Mouse (Mus musculus) layer of hippocampus, postnatal 10 days (tissue): ENCODE data around the gene Mettl26. TPM values are rescaled to one million over a fixed set of nuclear protein-coding genes. Genes with fewer than 3 reads are reported as not detected.

Experiments used
- DNase-seq, 2 experiments: peaks; one replicate each; pipeline ENCODE4 v3.0.0; 2021; ENCODE audit warnings: low spot score in 2 of 2
- total RNA-seq, 2 experiments: library from RNA; stranded (reverse); gene quantifications; 2 replicates each; pipeline ENCODE4 v1.2.3; 2021

Mettl26 gene
- total RNA-seq, 2 experiments from 2014 or later: 31.7 to 32.7 TPM

DNA sequence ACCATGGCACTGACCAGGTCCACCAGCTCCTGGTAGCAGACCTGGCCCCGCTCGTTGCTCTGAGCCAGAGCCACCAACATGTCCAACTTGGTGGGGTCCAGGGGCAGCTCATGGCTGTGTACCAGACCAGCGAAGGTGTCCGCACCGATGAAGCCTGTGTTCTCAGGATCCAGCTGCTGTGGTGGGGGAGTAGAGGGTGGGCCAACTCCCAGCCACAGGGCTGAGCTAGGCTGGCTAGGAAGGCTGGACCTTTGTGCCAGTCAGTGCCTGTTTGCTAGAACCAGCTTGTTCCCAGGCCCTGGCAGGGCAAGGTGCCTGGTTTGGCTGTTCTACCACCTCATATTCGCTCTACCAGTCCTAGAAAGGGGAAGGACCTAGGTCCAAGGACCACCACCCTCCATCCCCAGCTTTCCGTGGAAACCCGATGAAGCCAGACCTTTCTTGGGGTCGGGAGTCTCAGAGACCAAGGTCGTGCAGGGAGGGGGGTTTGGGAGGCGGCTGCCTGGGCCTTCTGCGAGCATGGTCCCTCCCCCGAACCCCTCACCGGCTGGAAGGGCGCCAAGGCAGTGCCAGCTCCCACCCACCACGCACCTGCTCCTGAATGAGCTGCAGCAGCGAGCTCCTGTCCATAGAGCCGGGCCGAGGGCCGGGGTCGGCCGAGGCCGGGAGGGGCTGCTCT, 38.3 kb upstream of the Mettl26 start:
- no peak for DNase-seq

DNA sequence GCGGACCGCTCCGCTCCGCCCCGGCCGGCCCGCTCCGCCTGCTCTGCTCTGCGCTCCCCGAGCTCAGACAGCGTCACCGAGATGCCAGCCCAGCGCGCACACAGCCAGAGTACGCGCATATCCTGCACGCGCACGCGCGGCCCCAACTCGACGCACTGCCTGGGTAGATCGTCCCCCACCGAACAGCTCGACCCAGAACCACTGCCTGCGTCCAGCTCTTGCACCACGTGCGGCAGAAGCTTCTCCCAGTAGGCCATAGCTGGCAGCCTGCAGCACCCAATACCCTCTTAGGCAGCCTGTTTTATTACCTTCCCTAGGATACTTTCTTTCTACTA, 37.8 kb upstream of the Mettl26 start, which contains the start of gene Rhbdl1:
Rhbdl1 (minus strand) TSS at position 220 of the 335 bp plus-strand sequence.
- peak; percentile 83 to 89 for DNase-seq

DNA sequence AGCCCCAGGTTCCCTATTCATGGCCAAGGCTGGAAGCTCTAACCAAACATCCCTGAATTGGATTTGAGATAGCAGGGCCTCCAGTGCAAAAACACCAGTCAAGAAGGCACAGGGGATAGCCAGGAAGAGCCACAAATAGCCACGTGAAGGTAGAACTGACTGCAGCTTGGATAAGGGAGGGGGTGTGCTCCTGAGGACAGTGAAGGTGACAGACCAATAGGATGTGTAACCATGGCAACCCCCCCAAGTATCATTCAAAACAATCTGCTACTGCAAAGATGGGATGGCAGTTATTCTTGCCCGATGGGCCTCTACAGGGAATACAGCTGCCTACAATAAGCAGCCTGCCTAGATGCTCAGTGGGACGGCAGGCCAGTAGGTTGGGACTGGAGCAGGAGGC, 37.3 kb upstream of the Mettl26 start:
- no peak for DNase-seq

GRCm38 (mm10) chr17:25838904-25839303, 36.0 kb upstream of the Mettl26 start:
- DNase-seq: no peak

GRCm38 (mm10) chr17:25839455-25840235, 35.2 kb upstream of the Mettl26 start:
- no peak for DNase-seq

GRCm38 (mm10) chr17:25840519-25840918, 34.4 kb upstream of the Mettl26 start:
- DNase-seq: no peak

GRCm38 (mm10) chr17:25841117-25841880, 33.6 kb upstream of the Mettl26 start, which contains the start of gene Gm20683:
Gene Gm20683 (minus strand): TSS chr17:25841763.
- no peak for DNase-seq

GRCm38 (mm10) chr17:25842509-25842908, 32.4 kb upstream of the Mettl26 start:
- DNase-seq: no peak

DNA sequence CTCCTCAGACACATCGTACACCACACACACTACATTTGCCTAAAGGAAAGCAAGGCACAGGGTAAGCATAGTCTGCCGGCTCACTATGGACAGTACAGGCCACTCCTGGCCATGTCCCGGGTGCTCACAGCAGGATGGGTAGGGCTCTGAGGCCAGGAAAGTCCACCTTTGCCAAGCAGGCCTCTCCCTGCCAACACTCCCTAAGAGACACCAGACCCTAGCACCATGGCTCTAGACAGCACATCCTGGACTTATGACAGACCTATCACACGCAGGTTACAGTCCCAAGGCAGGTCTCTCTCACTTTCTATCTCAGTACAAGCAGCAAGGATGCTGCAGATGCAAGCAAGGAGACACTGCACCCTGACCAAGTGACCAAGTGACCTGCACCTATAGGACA, 31.8 kb upstream of the Mettl26 start:
- DNase-seq: no peak

GRCm38 (mm10) chr17:25843636-25844395, 31.1 kb upstream of the Mettl26 start:
- DNase-seq: no peak

- peak; percentile 92 to 95 for DNase-seq
These were observed 30.4 kb upstream of the Mettl26 start, which contains the start of gene Rhot2 for GRCm38 (mm10) chr17:25844396-25844901. Gene Rhot2 (minus strand): TSS chr17:25844851.

GRCm38 (mm10) chr17:25860229-25860628, 14.6 kb upstream of the Mettl26 start:
- no peak for DNase-seq

DNA sequence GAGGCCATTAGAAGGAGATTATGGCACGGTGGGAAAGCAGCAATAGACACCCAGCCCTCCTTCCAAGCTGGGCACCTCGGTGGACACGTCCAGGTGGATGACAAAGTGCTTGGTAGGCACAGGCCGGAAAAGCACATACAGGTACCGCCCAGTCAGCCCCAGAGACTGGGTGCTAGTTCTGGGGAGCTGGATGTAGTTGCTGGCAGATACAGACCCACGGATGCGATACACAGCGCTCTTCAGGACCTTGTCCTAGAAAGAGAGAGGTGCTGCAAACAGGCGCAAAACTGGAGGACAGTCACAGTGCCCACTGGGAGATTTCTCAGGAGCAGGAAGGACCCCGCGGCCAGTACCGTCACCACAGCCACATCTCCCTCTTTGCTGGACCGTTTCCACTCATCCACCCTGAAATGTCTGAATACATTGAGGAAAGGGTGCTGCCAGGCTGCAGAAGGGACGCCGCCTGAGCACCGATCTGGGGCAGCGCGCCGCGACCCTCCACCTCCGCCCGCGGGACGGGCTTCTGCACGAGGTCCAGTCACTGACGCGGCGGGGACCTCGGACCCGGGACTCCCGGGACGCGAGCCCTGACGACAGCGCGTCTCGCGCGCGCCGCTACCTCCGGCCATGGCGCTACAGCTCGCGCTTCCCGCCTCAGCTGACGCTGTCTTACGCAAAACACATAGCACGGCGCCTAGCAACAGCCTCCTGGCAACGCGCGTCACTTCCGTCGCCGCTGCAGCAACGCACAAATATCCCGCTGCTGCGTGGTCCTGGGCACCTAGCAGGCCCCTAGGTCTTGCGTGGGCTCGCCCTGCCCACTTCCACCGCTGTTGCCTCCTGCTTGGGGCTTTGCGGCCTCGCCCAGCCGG, 13.8 kb upstream of the Mettl26 start, which contains the start of gene Wdr90:
Wdr90 (minus strand) TSS at position 670 of the 872 bp plus-strand sequence.
- peak; percentile 89 to 90 for DNase-seq

DNA sequence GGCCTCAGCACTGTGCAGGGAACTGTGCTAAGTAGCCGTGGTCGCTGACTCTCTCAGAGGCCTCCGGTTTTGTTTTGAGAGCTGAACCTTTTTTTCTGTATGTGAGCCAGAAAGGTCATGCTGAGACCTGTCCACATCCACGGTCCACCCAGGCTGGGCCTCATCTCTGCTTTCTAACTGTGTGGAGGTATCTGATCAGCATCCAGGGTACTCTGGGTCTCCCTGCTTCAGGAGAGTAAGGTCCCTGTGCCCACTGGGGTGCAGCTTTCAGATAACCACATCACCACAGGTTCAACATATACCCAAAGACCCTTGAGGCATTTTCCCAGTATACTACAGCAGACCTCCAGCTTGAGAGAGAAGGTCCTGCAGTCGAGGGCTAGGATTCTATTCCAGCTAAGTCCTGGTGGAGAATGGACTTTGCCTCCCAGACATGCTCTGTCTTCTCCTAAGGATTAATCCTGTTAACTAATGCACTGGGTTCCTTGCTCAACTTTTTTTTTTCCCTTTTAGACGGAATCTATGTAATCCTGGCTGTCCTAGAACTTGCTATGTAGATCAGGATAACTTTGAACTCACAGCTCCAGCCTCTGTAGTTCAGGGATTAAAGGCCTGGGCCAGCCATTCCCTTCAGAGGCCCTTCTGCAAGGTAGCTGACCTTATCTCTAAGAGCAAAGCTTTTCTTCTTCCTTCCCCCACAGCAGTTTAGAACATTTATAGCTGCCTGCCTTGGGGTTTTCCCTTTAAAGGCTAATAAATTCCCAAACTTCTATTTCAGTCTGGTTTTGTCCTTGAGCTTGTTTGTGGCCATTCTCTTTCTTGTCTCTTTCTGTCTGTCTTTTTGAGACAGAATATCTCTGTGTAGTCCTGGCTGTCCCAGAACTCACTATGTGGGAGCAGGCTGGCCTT, 12.9 kb upstream of the Mettl26 start:
- no peak for DNase-seq

DNA sequence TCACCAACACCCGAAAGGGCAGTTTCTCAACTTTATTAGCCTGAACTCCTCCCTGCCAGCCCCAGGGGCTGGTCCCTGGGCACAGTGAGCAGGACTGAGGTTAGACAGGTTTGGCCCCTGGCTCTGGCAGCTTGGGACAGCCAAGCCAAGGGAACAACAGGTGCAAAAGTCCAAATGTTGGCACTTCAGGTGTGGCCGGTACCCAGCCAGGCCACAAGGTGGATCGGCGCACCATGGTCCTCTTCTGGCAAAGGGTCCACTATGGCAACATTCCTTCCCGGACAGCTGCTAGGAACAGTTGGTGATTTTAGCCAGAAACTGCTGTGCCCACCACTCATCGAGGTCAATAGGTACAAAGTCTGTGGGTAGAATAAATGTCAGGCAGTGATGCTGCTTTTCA, 11.2 kb upstream of the Mettl26 start:
- DNase-seq: no peak

DNA sequence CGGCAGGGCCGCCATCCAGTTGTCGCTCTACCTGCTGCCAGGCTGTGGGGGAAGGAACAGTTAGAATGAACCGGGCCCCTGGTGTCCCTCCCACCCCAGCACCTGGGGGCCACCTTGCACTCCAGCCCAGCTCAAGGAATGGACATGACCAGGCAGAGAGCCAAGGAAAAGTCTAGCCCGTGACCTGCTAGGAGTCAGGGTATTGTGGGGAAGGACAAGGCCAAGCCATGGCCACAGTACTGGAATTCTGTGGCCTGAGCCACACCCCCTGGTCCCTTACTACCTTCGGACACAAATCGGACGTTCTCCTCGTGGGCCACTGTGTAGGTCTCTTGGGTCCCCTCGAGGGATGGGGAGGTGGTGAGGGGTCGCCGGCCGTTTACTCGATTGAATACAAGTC, 10.6 kb upstream of the Mettl26 start:
- no peak for DNase-seq

DNA sequence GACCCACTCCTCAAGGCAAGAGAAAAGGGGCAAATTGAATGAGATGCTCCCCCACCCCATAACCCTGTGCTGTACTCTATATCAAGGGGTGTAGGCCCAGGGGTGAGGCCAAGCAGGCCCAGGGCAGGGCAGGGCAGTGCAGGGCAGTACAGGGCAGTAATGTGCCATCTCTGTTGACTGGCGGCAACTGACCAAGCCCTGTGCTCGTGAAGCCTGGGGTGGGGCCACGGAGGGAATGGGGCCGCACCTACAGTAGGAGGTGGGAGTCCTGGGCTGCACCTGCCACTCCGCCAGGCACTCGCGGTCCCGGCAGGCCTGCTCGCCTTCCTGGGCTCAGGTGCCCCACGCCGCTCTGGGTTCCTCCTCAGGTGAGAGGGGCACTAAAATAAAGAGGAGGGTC, 9.6 kb upstream of the Mettl26 start:
- no peak for DNase-seq

- no peak for DNase-seq
These were observed 8.7 kb upstream of the Mettl26 start for GRCm38 (mm10) chr17:25866172-25866571.

- no peak for DNase-seq
These were observed 7.4 kb upstream of the Mettl26 start for GRCm38 (mm10) chr17:25867509-25867835.
